Mouse (Mus musculus) bone marrow, adult 2 months (tissue): ENCODE measurements at regions not wholly inside any gene's neighbourhood (a gene's known extent, or its start where the extent isn't known, plus 50 kb on each side); places are given as distances from the start of the nearest gene placed in this dataset.

Experiments
- CTCF ChIP-seq: fragments of 200-500 bp; IDR thresholded peaks from 2 replicates; pipeline ENCODE4 v1.5.1; 2011; ENCODE audit warnings: low read length, control low read depth; ENCODE audit not compliant: control insufficient read depth, insufficient read depth
- POLR2A ChIP-seq: fragments of 200-500 bp; IDR thresholded peaks from 2 replicates; pipeline ENCODE4 v1.6.1; 2011; ENCODE audit warnings: low read depth, mild to moderate bottlenecking, control low read depth, low read length, borderline replicate concordance; ENCODE audit not compliant: control insufficient read depth

GRCm38 (mm10) chr5:73938450-73938849 is 129.8 kb downstream of the Usp46 start:
- no peak for TF ChIP-seq POLR2A
- TF ChIP-seq CTCF = no peak
